Mouse (Mus musculus): ENCODE data around the gene Icam4. TPM values are rescaled to one million over a fixed set of nuclear protein-coding genes. Genes with fewer than 3 reads are reported as not detected.

The Icam4 gene
- polyA plus RNA-seq, 1 experiment, result 0.43 TPM

- Histone ChIP-seq H3K4me3 (ENCODE audit: insufficient read depth, poor library complexity, severe bottlenecking) (no peak overlapping the region), H3K36me3 (ENCODE audit: control insufficient read depth, insufficient read depth) (no peaks in the 10 kb centered on the region), H3ac (ENCODE audit: control insufficient read depth, insufficient read length, low read depth) (no peak overlapping the region), H3K79me2 (ENCODE audit: control insufficient read depth, insufficient read depth) (no peaks in the 10 kb centered on the region), H3K79me3 (ENCODE audit: low read depth) (no peaks in the 10 kb centered on the region), H3K27me3 (ENCODE audit: control insufficient read depth, insufficient read depth, insufficient read length) (no peaks in the 10 kb centered on the region)
- no peak for TF ChIP-seq USF1 (IDR thresholded peaks at IDR 0.05; ENCODE audit: low read depth)
- TF ChIP-seq MYOG (IDR thresholded peaks at IDR 0.05; ENCODE audit: control insufficient read depth, extremely low read depth, insufficient read length), result no peak
- no peak for TF ChIP-seq CEBPB (IDR thresholded peaks at IDR 0.05; ENCODE audit: low read depth)
- TF ChIP-seq FOSL1 (IDR thresholded peaks at IDR 0.05; ENCODE audit: insufficient read depth, low read length, poor library complexity, severe bottlenecking), result no peak
- TF ChIP-seq MYOD1 (IDR thresholded peaks at IDR 0.05; ENCODE audit: control insufficient read depth, insufficient read length, low read depth), result no peak
- TF ChIP-seq CTCF (IDR thresholded peaks at IDR 0.05; ENCODE audit: control insufficient read depth, insufficient read depth, insufficient read length), result no peak
- TF ChIP-seq MAX (IDR thresholded peaks at IDR 0.05), result no peak
These were observed 538 bp upstream of the Icam4 start for GRCm38 (mm10) chr9:21028560-21029110.

DNA sequence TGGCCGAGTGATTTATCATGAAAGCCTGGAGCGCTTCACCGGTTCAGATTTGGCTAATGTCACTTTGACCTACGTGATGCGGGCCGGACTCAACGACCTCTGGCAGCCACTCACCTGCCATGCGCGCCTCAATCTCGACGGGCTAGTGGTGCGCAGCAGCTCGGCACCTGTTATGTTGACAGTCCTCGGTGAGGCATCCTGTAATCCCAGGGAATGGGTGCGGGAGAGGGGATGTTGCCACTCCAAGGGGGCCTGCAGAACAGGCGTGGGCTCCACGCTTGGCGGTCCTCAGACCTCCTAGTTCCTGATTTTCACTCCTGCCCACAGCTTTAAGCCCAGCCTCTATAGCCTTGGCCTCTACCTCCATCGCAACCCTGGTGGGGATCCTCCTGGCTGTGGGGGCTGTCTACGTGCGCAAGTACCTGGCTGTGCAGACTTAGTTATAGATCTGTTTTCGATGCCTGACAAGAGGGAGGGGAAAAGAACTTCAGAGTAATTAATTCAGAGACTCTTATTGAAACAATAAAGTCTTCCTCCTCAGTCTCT lies 955 bp downstream of the Icam4 start:
- H3K79me3 ChIP-seq (ENCODE audit: low read depth), result no peaks in the 10 kb centered on the region
- TF ChIP-seq USF1 (IDR thresholded peaks at IDR 0.05; ENCODE audit: low read depth) (no peak), CTCF (IDR thresholded peaks at IDR 0.05; ENCODE audit: control insufficient read depth, insufficient read depth, insufficient read length) (no peak), MYOD1 (IDR thresholded peaks at IDR 0.05; ENCODE audit: control insufficient read depth, insufficient read length, low read depth) (no peak), FOSL1 (IDR thresholded peaks at IDR 0.05; ENCODE audit: insufficient read depth, low read length, poor library complexity, severe bottlenecking) (no peak), CEBPB (IDR thresholded peaks at IDR 0.05; ENCODE audit: low read depth) (no peak), MYOG (IDR thresholded peaks at IDR 0.05; ENCODE audit: control insufficient read depth, extremely low read depth, insufficient read length) (no peak), MAX (IDR thresholded peaks at IDR 0.05) (no peak)
- no peak overlapping the region for H3K4me3 ChIP-seq (ENCODE audit: insufficient read depth, poor library complexity, severe bottlenecking)
- no peak overlapping the region for H3ac ChIP-seq (ENCODE audit: control insufficient read depth, insufficient read length, low read depth)
- H3K79me2 ChIP-seq (ENCODE audit: control insufficient read depth, insufficient read depth), result no peaks in the 10 kb centered on the region
- no peaks in the 10 kb centered on the region for H3K36me3 ChIP-seq (ENCODE audit: control insufficient read depth, insufficient read depth)
- no peaks in the 10 kb centered on the region for H3K27me3 ChIP-seq (ENCODE audit: control insufficient read depth, insufficient read depth, insufficient read length)

DNA sequence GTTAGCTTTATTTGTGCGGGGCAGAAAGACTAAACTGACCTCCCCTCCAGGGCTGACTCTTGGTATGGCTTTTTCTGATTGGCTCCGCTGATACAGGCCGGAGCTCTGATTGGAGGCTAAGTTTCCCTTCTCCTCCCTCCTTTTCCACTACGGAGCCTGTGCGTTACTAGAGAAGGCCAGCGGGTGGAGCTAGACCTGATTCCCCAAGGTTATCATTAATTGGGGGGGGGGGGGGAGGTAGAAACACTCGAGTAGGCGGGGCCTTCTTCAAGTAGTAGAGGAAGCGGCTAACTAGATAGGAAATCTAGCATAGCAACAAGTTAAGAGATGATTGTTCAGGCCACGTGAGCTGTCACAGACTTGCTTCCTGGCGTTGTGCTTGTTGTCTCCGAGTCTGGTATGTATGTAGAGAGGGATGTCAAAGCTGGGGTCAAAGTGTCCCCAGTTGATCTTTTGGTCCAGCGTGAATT lies 1.6 kb downstream of the Icam4 start:
- no peak for TF ChIP-seq FOSL1 (IDR thresholded peaks at IDR 0.05; ENCODE audit: insufficient read depth, low read length, poor library complexity, severe bottlenecking)
- TF ChIP-seq USF1 (IDR thresholded peaks at IDR 0.05; ENCODE audit: low read depth), result peak; percentile 31
- no peak for TF ChIP-seq CEBPB (IDR thresholded peaks at IDR 0.05; ENCODE audit: low read depth)
- peak; percentile 12 for TF ChIP-seq CTCF (IDR thresholded peaks at IDR 0.05; ENCODE audit: control insufficient read depth, insufficient read depth, insufficient read length)
- TF ChIP-seq MYOG (IDR thresholded peaks at IDR 0.05; ENCODE audit: control insufficient read depth, extremely low read depth, insufficient read length), result no peak
- TF ChIP-seq MAX (IDR thresholded peaks at IDR 0.05), result no peak
- TF ChIP-seq MYOD1 (IDR thresholded peaks at IDR 0.05; ENCODE audit: control insufficient read depth, insufficient read length, low read depth), result no peak
- peaks cover 5% of the 10 kb centered on the region for H3K27me3 ChIP-seq (ENCODE audit: control insufficient read depth, insufficient read depth, insufficient read length)
- H3K36me3 ChIP-seq (ENCODE audit: control insufficient read depth, insufficient read depth), result no peaks in the 10 kb centered on the region
- H3K79me3 ChIP-seq (ENCODE audit: low read depth), result no peaks in the 10 kb centered on the region
- no peaks in the 10 kb centered on the region for H3K79me2 ChIP-seq (ENCODE audit: control insufficient read depth, insufficient read depth)
- peak overlapping the region; percentile 26 for H3K4me3 ChIP-seq (ENCODE audit: insufficient read depth, poor library complexity, severe bottlenecking)
- peak overlapping the region; percentile 52 for H3ac ChIP-seq (ENCODE audit: control insufficient read depth, insufficient read length, low read depth)

- Histone ChIP-seq H3K79me3 (ENCODE audit: low read depth) (no peaks in the 10 kb centered on the region), H3K4me3 (ENCODE audit: insufficient read depth, poor library complexity, severe bottlenecking) (peak overlapping the region; percentile 26), H3ac (ENCODE audit: control insufficient read depth, insufficient read length, low read depth) (peak overlapping the region; percentile 52), H3K27me3 (ENCODE audit: control insufficient read depth, insufficient read depth, insufficient read length) (peaks cover 10% of the 10 kb centered on the region), H3K36me3 (ENCODE audit: control insufficient read depth, insufficient read depth) (no peaks in the 10 kb centered on the region), H3K79me2 (ENCODE audit: control insufficient read depth, insufficient read depth) (no peaks in the 10 kb centered on the region)
- no peak for TF ChIP-seq MYOG (IDR thresholded peaks at IDR 0.05; ENCODE audit: control insufficient read depth, extremely low read depth, insufficient read length)
These were observed 2.2 kb downstream of the Icam4 start for GRCm38 (mm10) chr9:21031251-21031895.

- Histone ChIP-seq H3ac (ENCODE audit: control insufficient read depth, insufficient read length, low read depth) (peak within 1 kb of the TSS; percentile 69), H3K79me2 (ENCODE audit: control insufficient read depth, insufficient read depth) (no peaks in the 10 kb centered on the region), H3K36me3 (ENCODE audit: control insufficient read depth, insufficient read depth) (no peaks in the 10 kb centered on the region), H3K4me3 (ENCODE audit: insufficient read depth, poor library complexity, severe bottlenecking) (peak within 1 kb of the TSS; percentile 26), H3K79me3 (ENCODE audit: low read depth) (no peaks in the 10 kb centered on the region), H3K27me3 (ENCODE audit: control insufficient read depth, insufficient read depth, insufficient read length) (peaks cover 16% of the 10 kb centered on the region)
- no peak for TF ChIP-seq CEBPB (IDR thresholded peaks at IDR 0.05; ENCODE audit: low read depth)
- TF ChIP-seq MYOD1 (IDR thresholded peaks at IDR 0.05; ENCODE audit: control insufficient read depth, insufficient read length, low read depth), result no peak
- no peak for TF ChIP-seq FOSL1 (IDR thresholded peaks at IDR 0.05; ENCODE audit: insufficient read depth, low read length, poor library complexity, severe bottlenecking)
- TF ChIP-seq MYOG (IDR thresholded peaks at IDR 0.05; ENCODE audit: control insufficient read depth, extremely low read depth, insufficient read length), result no peak
- TF ChIP-seq CTCF (IDR thresholded peaks at IDR 0.05; ENCODE audit: control insufficient read depth, insufficient read depth, insufficient read length), result no peak
These were observed 2.8 kb downstream of the Icam4 start, which contains the start of gene Icam5 for GRCm38 (mm10) chr9:21031896-21032351. TSS of gene Icam5 (plus strand) at chr9:21032073.
